Mouse (Mus musculus) bone marrow, adult 2 months (tissue): ENCODE data around the gene Atp5d.

Experiments
- CTCF ChIP-seq: fragments of 200-500 bp; IDR thresholded peaks from 2 replicates; pipeline ENCODE4 v1.5.1; 2011; ENCODE audit warnings: low read length, control low read depth; ENCODE audit not compliant: control insufficient read depth, insufficient read depth
- POLR2A ChIP-seq: fragments of 200-500 bp; IDR thresholded peaks from 2 replicates; pipeline ENCODE4 v1.6.1; 2011; ENCODE audit warnings: low read depth, mild to moderate bottlenecking, control low read depth, low read length, borderline replicate concordance; ENCODE audit not compliant: control insufficient read depth

- TF ChIP-seq CTCF = no peak
- TF ChIP-seq POLR2A = no peak
Observed at GRCm38 (mm10) chr10:80104181-80104580, 34.3 kb upstream of the Atp5d start.
